Mouse (Mus musculus) embryonic facial prominence, embryonic 14.5 days (tissue): ENCODE results near the gene Serpinb6b. TPM values are rescaled to one million over a fixed set of nuclear protein-coding genes. Genes with fewer than 3 reads are reported as not detected.

Experiments
- ATAC-seq: fragments of 200-750 bp; cut with Nextera tagmentation; 2 replicates; pipeline ENCODE4 v1.8.0; 2017; ENCODE audit warnings: low read depth, moderate number of reproducible peaks, moderate TSS enrichment
- DNase-seq: peaks from one replicate; pipeline ENCODE4 v3.0.0-alpha.2; 2015; ENCODE audit warnings: low spot score
- H3K27ac ChIP-seq: fragments of 300-500 bp; sonication (generic); replicated peaks from 2 replicates; pipeline ENCODE4 v1.5.1; 2014; ENCODE audit warnings: low read depth, mild to moderate bottlenecking, low read length, moderate library complexity
- H3K27me3 ChIP-seq: fragments of 300-500 bp; sonication (generic); replicated peaks from 2 replicates; pipeline ENCODE4 v1.6.1; 2014; ENCODE audit warnings: low read length; ENCODE audit not compliant: control insufficient read depth, insufficient read depth
- H3K36me3 ChIP-seq: fragments of 300-500 bp; sonication (generic); 2 replicates; pipeline ENCODE4 v1.6.1; 2014; ENCODE audit warnings: low read length, mixed read lengths; ENCODE audit not compliant: control insufficient read depth, insufficient read depth
- H3K4me1 ChIP-seq: fragments of 300-500 bp; sonication (generic); 2 replicates; pipeline ENCODE4 v1.6.1; 2014; ENCODE audit warnings: antibody characterized with exemption, low read length; ENCODE audit not compliant: control insufficient read depth, insufficient read depth
- H3K4me2 ChIP-seq: fragments of 300-500 bp; sonication (generic); 2 replicates; pipeline ENCODE4 v1.6.1; 2014; ENCODE audit warnings: low read depth, mild to moderate bottlenecking, low read length, moderate library complexity, mixed read lengths
- H3K4me3 ChIP-seq: fragments of 300-500 bp; sonication (generic); 2 replicates; pipeline ENCODE4 v1.5.1; 2014; ENCODE audit warnings: low read depth, mild to moderate bottlenecking, low read length
- H3K9ac ChIP-seq: fragments of 300-500 bp; sonication (generic); 2 replicates; pipeline ENCODE4 v1.6.1; 2014; ENCODE audit warnings: low read depth, mild to moderate bottlenecking, low read length, moderate library complexity, mixed read lengths
- H3K9me3 ChIP-seq: fragments of 300-500 bp; sonication (generic); 2 replicates; pipeline ENCODE4 v1.6.1; 2016; ENCODE audit warnings: low read length; ENCODE audit not compliant: control insufficient read depth
- WGBS: fragments of 180-500 bp; shearing (Covaris S2); extraction: QIAGEN DNeasy Blood & Tissue Kit; methylation state at CpG from one replicate; pipeline ENCODE4 v1.1.7; 2014; 5-methylcytosine and 5-hydroxymethylcytosine counted together
- polyA plus RNA-seq: library from polyadenylated mRNA; unstranded; fragments of >200 nt; fragmentation: Nextera tagmentation; extraction: Ambion mirVana; gene quantifications from 2 replicates; pipeline ENCODE4 v1.2.1, GENCODE M21; 2014

Serpinb6b gene
- polyA plus RNA-seq, 1 experiment from 2014 or later = 3.0 TPM

- Histone ChIP-seq H3K4me2 (no peak overlapping the region), H3K9ac (no peak overlapping the region), H3K27me3 (no peaks in the 10 kb centered on the region), H3K27ac (no peak overlapping the region), H3K36me3 (no peaks in the 10 kb centered on the region), H3K9me3 (no peaks in the 10 kb centered on the region), H3K4me3 (no peak overlapping the region), H3K4me1 (peaks cover 10% of the 10 kb centered on the region; the same call in 1 of the 2 replicates)
- ATAC-seq (no peak), DNase-seq (no peak)
- 88% methylated on average over 3 of the region's 3 CpGs for whole genome bisulfite sequencing
Observed at GRCm38 (mm10) chr13:33006555-33006954, 41.5 kb downstream of the Serpinb6b start.

DNA sequence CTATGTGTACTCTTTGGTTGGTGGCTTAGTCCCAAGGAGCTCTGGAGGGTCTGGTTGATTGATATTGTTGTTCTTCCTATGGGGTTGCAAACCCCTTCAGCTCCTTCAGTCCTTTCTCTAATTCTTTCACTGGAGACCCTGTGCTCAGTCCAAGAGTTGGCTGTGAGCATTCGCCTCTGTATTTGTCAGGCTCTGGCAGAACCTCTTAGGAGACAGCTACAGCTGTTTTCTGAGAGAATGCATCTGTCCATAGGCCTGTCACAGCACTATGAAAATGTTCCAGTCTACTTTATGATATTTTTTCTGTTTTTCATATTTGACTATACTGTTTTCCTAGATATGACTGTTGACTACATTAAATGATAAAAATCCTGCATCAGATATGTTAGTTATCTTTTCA is 47.4 kb downstream of the Serpinb6b start:
- Histone ChIP-seq H3K4me3 (no peak overlapping the region), H3K4me1 (no peaks in the 10 kb centered on the region), H3K27me3 (no peaks in the 10 kb centered on the region), H3K9me3 (no peaks in the 10 kb centered on the region), H3K27ac (no peak overlapping the region), H3K36me3 (no peaks in the 10 kb centered on the region), H3K4me2 (no peak overlapping the region), H3K9ac (no peak overlapping the region)
- DNase-seq = no peak
- 78% methylated on average over 1 of the region's 1 CpGs for WGBS
- ATAC-seq = no peak

- no peaks in the 10 kb centered on the region for H3K9me3 ChIP-seq
- no peak overlapping the region for H3K9ac ChIP-seq
- no peak for ATAC-seq
- no peaks in the 10 kb centered on the region for H3K4me1 ChIP-seq
- no peaks in the 10 kb centered on the region for H3K36me3 ChIP-seq
- H3K27me3 ChIP-seq = no peaks in the 10 kb centered on the region
- no peak overlapping the region for H3K4me3 ChIP-seq
- DNase-seq = peak; percentile 62
- H3K27ac ChIP-seq = no peak overlapping the region
- 37% methylated on average over 2 of the region's 2 CpGs for WGBS
- no peak overlapping the region for H3K4me2 ChIP-seq
Observed at GRCm38 (mm10) chr13:33013271-33013670, 48.3 kb downstream of the Serpinb6b start.

- H3K9ac ChIP-seq = no peak overlapping the region
- H3K9me3 ChIP-seq = 0 out of 2 replicates have a peak, but pooled peaks cover 8% of the 10 kb centered on the region
- H3K27ac ChIP-seq = no peak overlapping the region
- H3K4me3 ChIP-seq = no peak overlapping the region
- no peak for ATAC-seq
- 71% methylated on average over 1 of the region's 1 CpGs for WGBS
- no peaks in the 10 kb centered on the region for H3K4me1 ChIP-seq
- H3K27me3 ChIP-seq = no peaks in the 10 kb centered on the region
- H3K36me3 ChIP-seq = no peaks in the 10 kb centered on the region
- no peak overlapping the region for H3K4me2 ChIP-seq
- DNase-seq = no peak
Observed at GRCm38 (mm10) chr13:33022371-33022770, 57.4 kb downstream of the Serpinb6b start.

DNA sequence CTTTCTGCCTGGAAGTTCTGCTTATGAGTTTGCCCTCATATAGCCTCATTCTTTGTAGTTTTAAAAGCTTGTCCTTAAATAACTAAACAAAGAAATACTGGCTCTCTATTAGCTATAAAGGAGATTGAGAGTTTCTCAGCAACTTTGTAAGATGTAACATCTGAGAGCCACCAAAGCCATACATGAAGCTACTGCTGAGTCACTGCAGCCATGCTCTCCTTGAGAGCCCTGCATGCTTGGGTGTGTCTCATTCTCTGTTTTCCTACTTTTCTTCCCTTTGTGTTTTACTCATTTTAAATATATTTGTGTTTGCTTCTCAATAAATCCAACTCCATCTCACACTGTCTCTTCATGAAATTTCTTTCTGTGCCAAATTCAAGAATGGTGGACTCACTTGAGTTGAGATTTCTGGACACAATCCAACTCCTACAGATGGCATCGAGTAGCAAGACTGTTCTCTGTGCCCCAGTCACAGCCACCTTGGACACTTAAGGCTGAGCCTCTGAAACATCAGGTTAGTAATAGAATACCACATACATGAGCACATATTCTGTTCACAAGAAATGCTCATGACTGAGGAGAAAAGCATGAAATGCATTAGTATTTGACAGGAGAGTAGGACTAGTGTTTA is 61.5 kb downstream of the Serpinb6b start:
- Histone ChIP-seq H3K36me3 (no peaks in the 10 kb centered on the region), H3K9me3 (no peaks in the 10 kb centered on the region), H3K9ac (no peak overlapping the region), H3K4me3 (no peak overlapping the region), H3K4me2 (no peak overlapping the region), H3K27me3 (no peaks in the 10 kb centered on the region), H3K27ac (no peak overlapping the region), H3K4me1 (no peaks in the 10 kb centered on the region)
- ATAC-seq = no peak
- 61% methylated on average over 1 of the region's 1 CpGs for WGBS
- no peak for DNase-seq

DNA sequence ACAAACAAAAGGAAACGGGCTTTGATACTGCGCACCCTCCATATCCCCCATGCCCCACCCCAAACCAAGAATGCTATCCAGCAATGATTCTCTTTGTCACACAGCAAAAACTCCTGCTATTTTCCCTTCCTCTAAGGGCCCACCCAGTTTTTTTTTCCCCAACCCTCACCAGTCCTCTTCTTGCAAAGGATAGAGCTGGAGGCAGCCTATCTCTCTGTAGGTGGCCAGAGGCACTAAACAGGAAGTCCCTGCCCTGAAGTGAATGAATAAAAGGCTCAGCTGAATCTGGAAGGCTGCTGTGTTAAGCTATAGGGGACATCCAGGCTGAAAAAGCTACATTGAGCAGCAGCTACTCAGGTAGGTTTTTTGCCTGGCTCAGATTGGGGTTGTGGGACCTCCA is 62.2 kb downstream of the Serpinb6b start, which contains the start of gene Serpinb9b:
Gene Serpinb9b, plus strand, starts transcription at position 173 of the 400 bp plus-strand sequence.
- WGBS = 69% methylated on average over 2 of the region's 2 CpGs
- ATAC-seq = no peak
- Histone ChIP-seq H3K9ac (no peak within 1 kb of the TSS), H3K27me3 (no peaks in the 10 kb centered on the region), H3K4me3 (no peak within 1 kb of the TSS), H3K9me3 (no peaks in the 10 kb centered on the region), H3K27ac (no peak within 1 kb of the TSS), H3K4me2 (no peak within 1 kb of the TSS), H3K36me3 (no peaks in the 10 kb centered on the region), H3K4me1 (no peaks in the 10 kb centered on the region)
- no peak for DNase-seq

DNA sequence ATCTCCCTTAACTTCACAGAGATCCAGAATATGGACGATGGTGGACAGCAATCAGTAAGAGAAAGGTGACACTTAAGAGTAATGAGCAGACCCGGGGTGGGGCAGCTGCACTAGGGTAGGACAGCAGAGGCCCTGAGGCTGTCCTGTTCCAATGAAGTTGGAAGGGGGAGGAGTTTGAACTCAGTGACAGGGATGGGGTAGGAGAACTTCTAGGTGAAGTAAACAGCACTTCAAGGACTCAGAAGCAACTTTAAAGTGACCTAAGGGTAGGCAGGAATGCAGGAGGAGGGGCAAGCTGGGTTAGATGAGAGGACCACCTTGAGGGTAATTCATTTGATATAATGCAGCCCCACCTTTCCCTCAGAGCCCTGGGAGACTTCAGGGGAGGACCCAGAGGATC is 63.1 kb downstream of the Serpinb6b start:
- ATAC-seq = no peak
- no peaks in the 10 kb centered on the region for H3K36me3 ChIP-seq
- no peaks in the 10 kb centered on the region for H3K9me3 ChIP-seq
- no peak for DNase-seq
- no peak overlapping the region for H3K9ac ChIP-seq
- WGBS = 36% methylated on average over 2 of the region's 2 CpGs
- no peak overlapping the region for H3K4me3 ChIP-seq
- no peak overlapping the region for H3K4me2 ChIP-seq
- no peaks in the 10 kb centered on the region for H3K4me1 ChIP-seq
- no peak overlapping the region for H3K27ac ChIP-seq
- H3K27me3 ChIP-seq = no peaks in the 10 kb centered on the region

DNA sequence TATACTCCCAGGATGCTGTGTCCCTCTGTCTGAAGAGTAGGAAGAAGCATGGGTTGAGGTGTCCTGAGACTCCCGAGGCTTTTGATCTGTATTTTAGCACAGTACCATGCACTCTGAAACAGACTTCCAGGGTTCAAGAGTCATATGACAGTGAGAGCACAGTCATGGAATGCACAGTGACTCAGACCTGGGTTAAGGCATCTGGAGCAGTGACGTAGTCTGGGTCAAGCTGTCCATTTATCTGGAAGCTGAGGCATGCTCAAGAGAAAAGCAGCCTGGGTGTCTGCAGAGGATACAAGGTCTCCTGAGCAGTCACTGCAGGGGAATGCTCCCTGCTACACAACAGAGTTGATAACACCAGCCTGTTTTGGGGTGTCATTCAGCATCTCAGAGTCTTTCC is 63.5 kb downstream of the Serpinb6b start:
- no peak for ATAC-seq
- no peaks in the 10 kb centered on the region for H3K36me3 ChIP-seq
- H3K27ac ChIP-seq = no peak overlapping the region
- H3K9me3 ChIP-seq = no peaks in the 10 kb centered on the region
- no peaks in the 10 kb centered on the region for H3K27me3 ChIP-seq
- no peak overlapping the region for H3K9ac ChIP-seq
- DNase-seq = no peak
- no peaks in the 10 kb centered on the region for H3K4me1 ChIP-seq
- no peak overlapping the region for H3K4me2 ChIP-seq
- 75% methylated on average over 2 of the region's 2 CpGs for WGBS
- H3K4me3 ChIP-seq = no peak overlapping the region
